Mouse (Mus musculus) adrenal gland, postnatal 14 days (tissue): ENCODE results near the gene Ptprd. TPM values are rescaled to one million over a fixed set of nuclear protein-coding genes. Genes with fewer than 3 reads are reported as not detected.
A peak's percentile ranks its signal among the peaks of the same experiment; 100 is the strongest.

Experiments
- DNase-seq: peaks from one replicate; pipeline ENCODE4 v3.0.0; 2021; ENCODE audit warnings: mixed read lengths
- total RNA-seq: library from RNA; stranded (reverse); gene quantifications from 2 replicates; pipeline ENCODE4 v1.2.3, GENCODE M21; 2021

The Ptprd gene
- total RNA-seq, 1 experiment from 2014 or later: 101 TPM

DNA sequence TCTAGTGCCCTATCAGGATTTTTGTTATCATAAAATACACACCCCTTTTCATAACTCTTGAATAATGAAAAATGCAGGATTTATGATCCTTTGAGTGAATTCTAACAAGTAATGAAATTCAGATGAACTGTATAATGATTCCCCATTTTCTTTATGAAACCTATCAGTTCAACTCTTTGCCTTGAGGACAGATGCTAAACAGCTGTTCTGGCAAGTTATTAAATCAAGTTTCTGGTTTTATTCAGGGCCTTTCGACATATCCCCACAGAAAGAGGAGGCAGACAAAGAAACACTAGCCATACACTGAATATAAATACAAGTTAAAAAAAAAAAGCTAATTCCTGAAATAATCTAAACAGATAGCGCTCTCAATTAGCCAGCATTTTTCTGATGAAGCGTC, 1914.4 kb downstream of the Ptprd start:
- DNase-seq: no peak

DNA sequence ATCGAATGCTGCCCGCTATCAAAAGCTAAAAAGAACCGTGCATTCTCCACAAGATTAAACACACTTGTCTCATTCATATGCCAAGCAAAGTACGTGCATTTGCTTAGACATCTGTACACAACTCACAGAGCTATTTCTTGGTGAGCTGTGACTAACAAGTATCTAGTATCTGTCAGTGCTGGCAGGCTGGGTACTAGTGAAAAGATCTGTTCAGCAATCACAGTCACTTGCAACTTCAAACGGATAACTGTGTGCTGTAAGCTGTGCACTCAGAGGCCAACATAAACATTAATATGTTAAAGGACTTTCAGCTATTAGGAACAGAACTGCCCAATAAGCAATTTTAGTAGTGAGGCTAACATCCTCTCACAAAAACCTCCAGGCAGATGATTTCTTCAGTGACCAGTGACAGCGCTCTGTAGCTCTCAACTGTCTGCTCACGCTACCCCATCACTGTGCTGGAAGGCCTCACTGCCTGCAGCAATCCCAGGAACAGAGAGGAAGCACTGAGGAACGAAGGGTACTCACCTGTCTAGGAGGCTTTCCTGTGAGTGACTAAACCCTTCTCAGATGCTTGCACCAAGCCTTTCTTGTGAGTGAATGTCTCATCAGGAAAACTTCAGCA, 1918.9 kb downstream of the Ptprd start:
- DNase-seq: no peak

DNA sequence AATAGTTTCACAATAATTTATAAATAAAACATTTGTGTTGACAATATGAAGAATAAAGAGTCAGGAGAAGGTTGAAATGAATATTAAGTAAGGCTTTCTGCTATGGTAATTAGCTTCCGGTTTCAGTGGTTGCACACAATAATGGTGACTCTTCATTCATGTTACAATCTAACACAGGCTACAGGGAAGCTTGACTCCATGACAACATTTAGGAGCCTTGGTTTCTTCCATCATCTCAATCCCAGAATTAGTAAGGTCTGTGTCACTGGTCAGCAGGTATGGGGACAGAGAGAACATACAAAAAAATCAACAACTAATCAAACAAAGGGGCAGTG, 1921.3 kb downstream of the Ptprd start:
- no peak for DNase-seq

DNA sequence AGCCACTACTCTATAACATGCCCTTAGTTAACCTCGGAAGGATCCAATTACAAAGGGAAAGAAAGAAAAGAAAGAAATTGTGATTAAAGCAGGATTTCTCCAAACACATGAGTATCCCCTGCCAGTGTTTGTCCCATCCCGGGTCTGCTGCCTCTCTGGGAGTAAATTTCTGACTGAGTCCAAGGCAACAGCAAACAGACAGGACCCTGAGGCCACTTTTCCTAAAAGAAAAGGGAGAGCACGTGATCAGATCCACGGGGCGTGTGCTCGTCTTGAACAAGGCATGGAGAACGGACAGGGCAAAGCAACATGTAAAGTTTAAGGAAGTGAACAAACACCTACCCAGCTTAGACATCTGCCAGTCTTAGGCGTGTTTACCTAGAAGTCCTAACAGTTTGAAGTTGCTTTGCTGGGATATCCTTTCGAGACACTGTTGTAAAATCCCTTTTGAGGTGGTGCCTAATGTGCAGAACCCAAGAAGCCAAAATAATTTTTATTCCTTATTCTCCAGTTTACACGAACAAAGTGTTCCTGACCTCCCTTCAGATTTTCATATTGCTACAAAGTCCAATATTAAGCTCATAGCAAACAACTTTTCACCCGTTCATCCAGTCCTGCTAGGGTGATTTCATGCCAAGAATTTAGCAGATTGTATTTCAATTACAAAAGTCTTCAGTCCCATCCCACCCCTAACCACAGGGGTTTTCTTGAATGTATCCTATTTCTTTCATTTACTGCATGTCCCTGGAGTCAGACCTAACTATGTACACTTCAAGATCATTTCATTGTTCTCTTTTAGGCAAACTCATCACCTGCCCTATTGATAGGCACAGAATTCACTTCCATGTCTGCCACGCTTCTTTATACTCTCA, 1921.9 kb downstream of the Ptprd start:
- DNase-seq: no peak

DNA sequence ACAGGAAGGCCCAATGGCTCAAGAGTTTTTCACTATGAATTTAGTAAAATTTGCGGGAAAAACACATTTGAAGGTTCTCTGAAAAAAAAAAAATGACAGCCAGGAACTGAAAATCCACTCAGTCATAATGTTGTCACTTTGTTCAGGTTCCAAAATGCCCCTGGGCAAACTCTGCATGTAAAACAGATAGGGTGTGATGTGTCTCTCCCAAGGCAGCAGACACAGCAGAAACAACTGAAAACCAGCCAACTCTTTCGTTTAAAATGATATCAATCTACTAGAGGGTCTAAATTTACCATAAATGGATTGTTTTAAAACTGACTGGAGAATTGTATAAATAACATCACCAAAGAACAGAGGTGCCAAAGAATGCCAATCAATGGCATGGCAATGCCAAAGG, 1925.7 kb downstream of the Ptprd start:
- DNase-seq: no peak

DNA sequence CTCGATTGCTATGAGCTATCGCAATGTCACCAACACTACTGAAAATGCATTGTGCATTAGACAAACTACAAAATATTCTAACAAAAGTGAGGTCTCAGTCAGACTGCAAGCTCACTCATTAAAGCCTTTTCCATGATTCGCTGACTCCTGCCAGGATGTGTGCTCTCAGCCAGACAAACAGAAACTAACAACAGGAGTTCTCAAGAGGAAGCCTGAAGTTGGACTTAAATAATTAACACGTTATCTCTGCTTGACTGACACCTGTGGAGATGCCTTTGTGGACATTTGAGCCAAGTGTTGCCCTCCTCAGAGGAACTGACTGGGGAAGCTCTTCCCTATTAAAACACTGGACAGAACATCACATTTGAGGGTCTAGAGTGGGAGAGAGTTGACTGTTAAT, 1928.9 kb downstream of the Ptprd start:
- no peak for DNase-seq

DNA sequence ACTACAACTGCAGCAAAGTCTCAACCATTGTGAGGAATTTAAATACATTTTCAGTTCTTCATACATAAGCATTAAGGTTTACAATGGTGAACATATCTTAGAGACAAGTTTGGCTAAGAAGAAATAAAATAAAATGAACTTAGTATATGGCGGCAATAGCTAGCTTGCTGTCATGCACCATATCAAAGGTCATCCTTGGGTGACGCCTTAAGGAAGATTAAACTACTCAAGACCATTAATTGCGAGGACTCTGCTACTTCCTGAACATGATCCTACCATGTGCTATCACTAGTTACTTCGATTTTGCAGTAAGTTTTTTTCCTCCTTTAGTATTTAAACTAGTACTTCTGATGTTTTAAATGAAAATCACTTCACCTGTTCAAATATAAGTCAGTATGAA, 1949.0 kb downstream of the Ptprd start:
- no peak for DNase-seq

DNA sequence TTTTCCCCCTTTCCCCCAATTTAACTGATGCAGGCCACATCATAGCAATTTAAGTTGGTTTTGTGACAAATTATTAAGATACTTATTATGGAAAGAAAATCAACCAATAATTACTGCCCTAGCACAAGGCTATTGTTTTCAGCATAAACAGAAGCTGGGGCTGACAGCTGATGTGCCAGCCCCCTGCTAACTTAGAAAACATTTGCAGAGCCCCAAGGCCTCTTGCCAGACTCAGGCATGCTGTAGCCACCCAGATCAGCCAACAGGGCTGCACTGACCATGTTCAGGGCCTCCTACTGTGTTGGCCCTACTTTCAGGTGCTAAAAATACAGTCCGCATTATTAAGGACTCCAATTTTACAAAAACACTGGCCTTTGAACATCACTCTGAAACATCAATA, 1951.1 kb downstream of the Ptprd start:
- no peak for DNase-seq

DNA sequence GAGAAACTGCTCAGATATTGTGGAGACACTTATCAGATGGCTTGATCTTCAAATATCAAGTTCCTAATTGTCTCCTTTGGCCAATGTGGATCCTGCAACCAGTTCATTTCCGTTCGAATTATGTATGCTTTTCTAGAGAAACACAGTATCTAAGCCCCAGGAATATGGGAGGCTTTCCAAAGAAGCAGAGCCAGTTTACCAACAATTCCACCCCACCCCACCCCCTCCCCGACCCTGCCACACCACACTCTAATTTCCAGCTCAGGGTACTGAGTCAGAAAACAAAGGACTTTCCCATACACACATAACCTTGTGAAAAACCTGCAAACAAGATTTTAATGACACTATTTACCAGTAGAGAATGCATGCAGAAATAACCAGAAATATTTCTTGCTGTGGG, 1951.5 kb downstream of the Ptprd start:
- DNase-seq: no peak

DNA sequence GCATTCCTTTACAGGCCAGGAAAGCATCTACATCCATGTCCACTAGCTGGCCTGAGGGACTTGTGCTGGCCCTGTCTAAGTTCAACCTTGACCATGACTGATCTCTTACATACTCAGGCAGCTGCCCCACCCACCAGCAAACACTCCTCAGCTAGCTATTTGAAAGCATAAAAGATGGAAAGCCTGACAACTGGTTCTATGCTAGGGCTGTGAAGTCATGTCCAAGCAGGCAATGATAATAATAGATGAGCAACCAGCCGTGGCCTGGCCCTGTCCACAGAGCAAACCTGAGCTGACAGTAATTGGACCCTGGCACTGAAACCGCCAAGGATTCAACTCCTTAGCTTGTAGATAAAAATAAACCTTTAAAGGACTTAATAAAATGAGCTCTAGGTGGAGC, 1952.1 kb downstream of the Ptprd start:
- peak; percentile 39 for DNase-seq

DNA sequence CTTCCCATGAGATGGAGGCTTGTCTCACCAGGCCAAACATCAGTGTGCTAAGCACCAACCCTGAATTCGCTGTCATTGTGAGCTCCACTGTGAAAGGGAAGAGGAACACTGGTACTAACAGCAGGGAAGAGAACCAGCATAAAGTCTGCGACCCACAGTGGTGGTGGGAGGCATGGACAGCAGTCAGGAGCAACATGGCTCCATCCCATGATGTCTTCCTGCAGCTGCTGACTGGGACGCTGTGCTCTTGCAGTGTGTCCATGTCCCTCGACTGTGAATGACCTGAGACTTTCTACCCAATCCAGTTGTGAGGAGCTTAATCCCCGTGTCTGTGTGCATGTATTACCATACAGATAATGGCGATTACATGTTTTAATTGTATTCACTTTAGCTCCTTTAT, 1967.4 kb downstream of the Ptprd start:
- no peak for DNase-seq

DNA sequence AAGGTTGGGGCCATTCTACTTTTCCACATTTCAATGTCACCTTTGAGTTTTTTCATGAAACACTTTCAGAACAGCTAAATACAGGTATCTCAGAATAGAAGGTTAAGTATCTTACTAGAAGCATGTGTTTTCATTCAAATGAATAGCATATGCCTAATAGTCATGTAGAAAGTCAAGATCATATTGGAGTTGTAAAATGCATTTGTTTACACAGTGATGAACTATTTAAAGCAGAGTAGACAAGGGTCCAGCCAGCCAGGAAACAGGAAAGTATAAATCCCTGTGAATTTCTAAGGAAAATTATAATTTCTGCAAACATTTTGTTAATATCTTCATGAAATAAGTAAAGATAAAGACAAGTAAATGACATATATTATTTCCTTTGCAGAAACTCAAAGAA, 1970.2 kb downstream of the Ptprd start:
- no peak for DNase-seq

DNA sequence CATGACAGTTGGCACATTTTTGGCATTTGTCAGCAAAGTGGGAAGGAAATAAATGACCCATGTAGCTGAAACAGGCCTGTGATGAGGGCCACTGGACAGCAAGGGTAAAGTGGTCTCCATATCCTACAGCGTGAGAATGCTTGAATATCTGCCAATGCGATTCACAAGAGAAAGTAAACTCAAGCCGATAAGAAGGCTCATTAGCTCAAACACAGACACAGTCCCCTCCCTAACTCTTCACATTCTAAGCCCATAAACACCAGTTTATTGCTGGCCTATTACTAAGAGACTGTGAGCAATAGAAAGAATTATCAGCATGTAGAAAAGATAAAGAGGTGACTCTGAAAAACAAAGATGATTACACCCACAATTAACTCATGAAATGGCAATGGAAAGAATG, 1970.6 kb downstream of the Ptprd start:
- DNase-seq: no peak

DNA sequence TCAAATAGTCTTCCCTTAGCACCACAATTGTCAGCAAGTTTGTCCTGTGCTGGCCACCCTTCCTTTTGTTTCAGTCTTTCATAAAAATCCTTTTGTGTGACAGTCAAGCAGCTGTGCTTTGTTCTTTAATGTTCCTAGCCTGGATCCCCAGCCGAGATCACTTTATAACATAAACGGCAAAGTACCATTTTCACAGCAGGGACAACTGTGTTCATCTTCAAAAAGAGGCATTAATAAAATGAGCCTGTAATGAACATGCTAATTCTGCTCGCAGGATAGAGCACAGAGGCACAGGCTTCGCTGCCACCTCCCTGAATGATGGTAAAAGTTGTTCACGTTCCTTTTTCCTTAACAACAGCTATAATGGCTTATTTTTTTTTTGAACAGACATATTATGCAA, 1972.7 kb downstream of the Ptprd start:
- no peak for DNase-seq

DNA sequence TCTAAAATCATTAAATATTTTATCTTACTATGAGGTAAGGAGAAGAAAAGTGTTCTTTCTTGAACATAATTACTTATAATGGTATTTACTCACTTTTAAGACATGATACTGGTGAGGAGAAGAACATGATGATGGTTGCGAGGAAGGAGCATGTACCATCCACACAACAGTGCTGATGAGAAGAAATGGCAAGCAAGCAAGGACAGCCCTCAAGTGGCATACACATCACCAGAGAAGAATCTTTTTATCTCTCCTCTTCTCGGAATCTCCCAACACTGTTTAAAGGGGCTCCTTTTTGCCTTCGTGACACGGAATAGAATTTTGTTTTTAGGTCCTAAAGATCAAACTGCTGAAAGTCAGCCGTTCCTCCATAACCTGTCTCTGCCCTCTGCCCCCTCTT, 1973.2 kb downstream of the Ptprd start:
- DNase-seq: no peak

DNA sequence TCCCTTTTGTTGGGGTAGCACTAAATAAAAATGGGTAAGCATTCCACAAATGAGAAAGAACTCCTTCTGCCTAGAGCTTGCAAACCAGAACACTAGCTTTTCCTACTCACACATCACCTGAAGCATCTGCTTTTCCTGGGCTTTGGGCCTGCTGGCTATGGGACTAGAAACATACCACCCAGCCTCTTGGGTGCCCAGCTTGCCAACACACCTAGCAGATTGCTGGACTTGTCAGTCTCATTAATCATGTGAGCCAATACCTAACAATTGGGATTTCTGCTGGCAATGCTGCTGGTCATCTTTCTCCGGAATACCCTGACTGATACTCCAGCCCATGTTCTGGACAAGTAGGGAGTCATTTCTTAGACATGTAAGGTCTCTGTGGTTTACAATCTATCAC, 1973.9 kb downstream of the Ptprd start:
- DNase-seq: no peak

DNA sequence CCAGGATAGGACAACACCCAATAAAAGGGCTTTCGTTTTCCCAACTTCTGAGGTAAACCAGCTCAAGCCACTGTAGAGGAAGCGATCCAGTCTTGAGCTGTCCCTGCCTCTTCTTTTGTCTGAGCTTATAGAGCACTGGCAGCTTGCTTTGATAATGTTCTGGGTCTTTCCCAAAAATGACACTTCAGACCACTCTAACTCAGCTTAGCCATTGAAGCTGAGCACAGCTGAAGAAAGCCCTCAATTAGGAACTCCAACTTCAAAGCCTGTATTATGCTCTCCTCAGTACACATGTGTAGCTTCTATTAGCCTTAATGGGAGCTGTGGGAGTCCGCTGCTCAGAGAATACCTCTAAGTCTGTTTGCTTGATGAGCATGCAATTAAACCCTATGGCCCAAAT, 1988.0 kb downstream of the Ptprd start:
- DNase-seq: no peak

DNA sequence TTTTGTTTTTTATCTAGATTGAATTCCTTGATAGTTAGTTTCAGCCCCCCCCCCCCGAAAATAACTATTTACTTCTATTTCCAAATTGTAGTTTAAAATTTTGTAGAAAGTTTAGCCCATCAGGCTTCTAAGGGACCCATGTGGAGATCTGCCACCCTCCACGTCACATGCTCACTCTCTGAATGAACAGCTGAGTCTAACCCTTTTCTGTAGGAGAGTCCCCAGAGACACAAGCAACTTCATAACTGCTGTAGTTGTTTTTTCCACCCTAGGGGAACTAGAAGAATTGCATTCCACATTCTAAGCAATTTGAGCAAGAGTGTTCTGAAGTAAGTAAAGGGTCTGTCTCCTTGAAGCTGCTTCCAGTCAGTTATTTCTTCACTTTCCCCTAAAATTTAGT, 1989.2 kb downstream of the Ptprd start:
- DNase-seq: no peak

DNA sequence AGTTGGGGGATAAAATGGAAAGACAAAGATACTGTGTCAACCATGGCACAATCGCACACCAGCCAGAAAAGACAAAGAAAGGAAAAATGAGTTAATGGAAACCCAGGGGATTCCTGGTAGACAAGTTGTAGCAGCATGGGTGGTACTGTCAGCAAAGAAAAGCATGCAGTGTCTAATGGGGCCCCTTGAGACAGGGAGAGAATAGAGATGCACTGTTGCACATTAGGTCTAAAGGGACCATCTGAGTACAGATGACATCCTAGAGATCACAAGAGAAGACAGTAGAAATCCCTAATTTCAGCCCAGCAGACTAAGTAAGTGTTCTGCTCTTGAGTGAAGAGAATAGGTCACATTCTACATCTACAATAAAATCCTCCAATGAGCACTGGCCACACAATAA, 1993.7 kb downstream of the Ptprd start:
- DNase-seq: no peak

DNA sequence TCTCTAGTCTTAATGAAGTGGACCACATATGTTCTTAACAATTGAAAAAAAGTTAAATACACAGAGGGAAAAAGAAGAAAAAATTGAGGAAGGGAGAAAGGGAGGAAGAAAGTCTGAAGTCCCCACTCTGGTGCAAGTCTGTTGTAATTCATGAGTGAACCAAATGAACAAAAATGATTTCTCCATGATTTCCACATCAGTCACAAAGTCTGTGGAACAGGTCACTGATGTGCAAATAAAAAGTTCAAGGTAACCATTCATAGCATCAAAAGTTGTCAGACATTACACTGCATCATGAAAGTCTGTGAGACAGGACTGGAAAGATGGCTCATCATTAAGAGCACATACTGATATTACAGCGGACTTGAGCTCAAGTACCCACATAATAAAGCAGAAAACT, 1996.6 kb downstream of the Ptprd start:
- DNase-seq: no peak

DNA sequence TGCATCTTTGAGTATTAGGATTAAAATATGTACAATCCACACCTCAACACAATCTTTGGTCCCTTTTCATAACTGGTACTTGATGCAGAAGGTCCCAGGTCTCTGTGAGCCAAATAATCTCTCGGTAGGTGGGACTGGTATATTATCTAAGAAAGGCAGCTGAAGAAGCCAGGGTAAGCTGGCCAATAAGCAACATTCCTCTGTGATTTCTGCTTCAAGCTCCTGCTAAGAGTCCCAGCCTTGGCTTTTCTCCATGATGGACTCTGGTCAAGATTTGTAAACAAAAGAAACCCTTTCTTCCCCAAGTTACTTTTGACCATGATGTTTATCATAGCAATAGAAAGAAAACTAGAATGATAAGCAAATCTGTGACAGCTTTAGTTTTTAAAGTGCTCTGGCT, 2012.4 kb downstream of the Ptprd start:
- no peak for DNase-seq

DNA sequence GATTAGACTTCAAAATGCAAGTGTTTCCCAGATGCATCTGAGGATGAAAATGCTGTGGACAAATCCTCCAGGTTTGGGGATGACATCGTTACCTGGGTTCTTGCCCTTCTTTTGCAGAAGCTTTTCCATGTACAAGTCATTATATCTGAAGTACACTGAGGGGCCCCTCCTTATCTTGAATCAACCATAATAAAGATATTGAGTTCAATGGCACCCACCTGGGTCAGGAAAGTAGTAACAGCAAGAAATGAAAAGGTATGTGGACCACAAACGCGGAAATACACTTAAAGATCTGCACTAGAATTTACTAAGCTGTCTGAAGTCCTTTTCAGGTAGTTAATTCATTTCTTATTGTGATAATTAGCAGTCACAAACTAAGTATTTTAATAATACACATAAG, 2017.0 kb downstream of the Ptprd start:
- no peak for DNase-seq

DNA sequence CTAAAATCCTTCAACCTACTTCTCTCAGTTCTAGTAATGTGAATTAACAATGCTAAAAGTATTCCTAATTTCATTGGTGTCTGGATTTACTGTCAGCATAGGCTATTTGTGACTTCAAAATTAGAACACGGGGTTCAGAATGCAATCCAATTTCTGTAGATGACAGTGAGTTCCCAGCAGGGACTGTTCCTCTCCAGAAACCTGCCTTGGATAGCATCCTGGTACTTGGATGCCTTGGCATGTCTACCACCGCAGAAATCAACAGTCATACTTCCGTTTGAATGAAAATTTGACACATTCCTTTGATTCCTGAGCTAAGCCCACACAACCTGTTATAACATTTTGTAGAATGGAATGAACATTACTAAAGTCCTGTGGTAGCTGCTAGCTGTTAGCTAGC, 2018.3 kb downstream of the Ptprd start:
- no peak for DNase-seq

DNA sequence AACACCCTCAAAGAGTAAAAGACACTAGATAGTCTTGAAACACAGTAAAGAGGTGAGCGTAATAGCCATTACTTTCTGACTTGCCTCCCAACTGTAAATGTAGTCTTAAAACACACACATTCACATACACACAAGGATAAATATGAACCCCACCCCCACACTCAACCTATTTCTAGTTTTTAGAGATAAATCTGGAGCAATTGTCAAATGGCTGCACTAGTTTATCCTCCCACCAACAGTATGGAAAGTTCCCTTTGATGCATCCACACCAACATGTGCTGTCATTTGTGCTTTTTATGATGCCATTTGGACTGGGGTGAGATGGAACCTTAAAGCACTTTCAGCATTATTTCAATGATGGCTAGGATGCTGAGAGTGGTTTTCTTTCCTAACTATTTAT, 2019.7 kb downstream of the Ptprd start:
- no peak for DNase-seq
